Mouse (Mus musculus): ENCODE results near the gene Adgrg3.

Gene Adgrg3

DNA sequence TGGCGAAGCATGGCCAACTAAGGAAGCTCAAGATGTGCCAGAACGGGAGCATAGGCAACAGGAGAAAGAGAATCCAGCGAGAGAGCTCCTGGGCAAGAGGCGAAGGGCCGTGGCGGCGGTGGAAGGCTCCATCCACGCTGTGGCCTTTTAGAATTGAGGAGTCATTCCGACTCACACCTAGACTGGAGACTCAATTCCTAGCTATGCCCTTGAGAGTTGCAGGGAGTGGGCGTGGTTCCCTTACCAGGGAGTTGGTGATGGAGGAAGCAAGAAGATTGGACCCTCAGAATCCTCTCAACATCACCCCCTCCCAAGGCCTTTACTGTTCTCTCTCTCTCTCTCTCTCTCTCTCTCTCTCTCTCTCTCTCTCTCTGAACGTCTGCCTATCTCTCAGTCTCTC is 64.2 kb downstream of the Adgrg3 start:
- peak; percentile 48 for DNase-seq (ENCODE audit: low read depth)

DNA sequence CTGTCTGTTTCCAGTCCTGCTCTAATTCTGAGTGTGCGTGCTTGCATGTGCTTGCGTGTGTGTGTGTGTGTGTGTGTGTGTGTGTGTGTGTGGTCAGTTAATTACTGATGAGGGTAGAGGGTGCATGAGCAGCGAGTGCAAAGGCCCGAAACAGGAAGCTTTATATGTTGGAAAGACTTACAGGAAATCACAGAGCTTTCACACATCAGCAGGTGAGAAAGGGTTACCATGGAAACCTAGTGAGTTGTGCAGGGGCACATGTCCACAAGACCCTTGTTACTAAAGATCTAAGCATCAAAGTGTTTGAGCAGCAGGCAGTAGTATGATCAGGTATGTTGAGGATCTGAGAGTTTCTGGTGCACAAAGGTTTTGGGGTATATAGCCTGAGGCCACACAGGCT is 66.8 kb downstream of the Adgrg3 start:
- DNase-seq (ENCODE audit: low read depth) = no peak

- no peak for DNase-seq (ENCODE audit: low read depth)
Measured at GRCm38 (mm10) chr8:95084744-95085431, 67.4 kb downstream of the Adgrg3 start.

GRCm38 (mm10) chr8:95085432-95086141 is 68.1 kb downstream of the Adgrg3 start:
- DNase-seq (ENCODE audit: low read depth) = no peak

- no peak for DNase-seq (ENCODE audit: low read depth)
Measured at GRCm38 (mm10) chr8:95093574-95093973, 76.1 kb downstream of the Adgrg3 start.

All from induced T-regulatory cell, adult 2 months (primary cell).